Mouse (Mus musculus) adrenal gland, adult 8-10 months (tissue): Measurements from ENCODE around the gene Pigl. TPM values are rescaled to one million over a fixed set of nuclear protein-coding genes. Genes with fewer than 3 reads are reported as not detected.
"Not testable (repeated sequence)": the region's sequence is repeated elsewhere in the genome, so short reads cannot be mapped to it uniquely, and the experiment has no call there.

Experiments
- DNase-seq: peaks from one replicate; pipeline ENCODE4 v3.0.0; 2022
- total RNA-seq, 4 experiments: library from RNA; stranded (reverse); gene quantifications; 2 replicates each; pipeline ENCODE4 v1.2.4; 2022

The Pigl gene
- total RNA-seq = 10 to 100 TPM; 10.2 to 10.9 (median 10.7) TPM

- DNase-seq = peak; percentile 86
These were observed at the start of gene Pigl, which contains the start of gene Ncor1 for GRCm38 (mm10) chr11:62458276-62458724. TSS of gene Pigl (plus strand) at chr11:62458460. TSS of gene Ncor1 (minus strand) at chr11:62458541.

- no peak for DNase-seq
These were observed 49.4 kb upstream of the Pigl start for GRCm38 (mm10) chr11:62408848-62409247.

- DNase-seq = no peak
These were observed 48.6 kb upstream of the Pigl start for GRCm38 (mm10) chr11:62409611-62410010.

GRCm38 (mm10) chr11:62415026-62415425, 43.2 kb upstream of the Pigl start:
- no peak for DNase-seq

- DNase-seq = no peak
These were observed 33.7 kb upstream of the Pigl start for GRCm38 (mm10) chr11:62424525-62424924.

- no peak for DNase-seq
These were observed 32.0 kb upstream of the Pigl start for GRCm38 (mm10) chr11:62426266-62426665.

- no peak for DNase-seq
These were observed 31.2 kb upstream of the Pigl start for GRCm38 (mm10) chr11:62427105-62427504.

GRCm38 (mm10) chr11:62432211-62432610, 26.0 kb upstream of the Pigl start:
- DNase-seq = no peak

GRCm38 (mm10) chr11:62440670-62441315, 17.5 kb upstream of the Pigl start:
- DNase-seq = no peak

- no peak for DNase-seq
These were observed 12.5 kb upstream of the Pigl start for GRCm38 (mm10) chr11:62445799-62446198.

GRCm38 (mm10) chr11:62448971-62449370, 9.3 kb upstream of the Pigl start:
- DNase-seq = no peak

- DNase-seq = no peak
These were observed 3.1 kb upstream of the Pigl start for GRCm38 (mm10) chr11:62455193-62455592.

GRCm38 (mm10) chr11:62456021-62456482, 2.2 kb upstream of the Pigl start:
- no peak for DNase-seq

- DNase-seq = peak; percentile 47
These were observed 1.6 kb upstream of the Pigl start for GRCm38 (mm10) chr11:62456483-62457172.

GRCm38 (mm10) chr11:62457241-62457890, 894 bp upstream of the Pigl start:
- peak; percentile 89 for DNase-seq

- DNase-seq = no peak
These were observed 379 bp upstream of the Pigl start for GRCm38 (mm10) chr11:62457891-62458270.

GRCm38 (mm10) chr11:62458780-62459179, 520 bp downstream of the Pigl start:
- no peak for DNase-seq

- not testable (repeated sequence) for DNase-seq
These were observed 4.3 kb downstream of the Pigl start for GRCm38 (mm10) chr11:62462529-62462928.

GRCm38 (mm10) chr11:62463225-62463915, 5.1 kb downstream of the Pigl start:
- DNase-seq = no peak

- DNase-seq = no peak
These were observed 6.4 kb downstream of the Pigl start for GRCm38 (mm10) chr11:62464696-62465095.

- DNase-seq = no peak
These were observed 7.6 kb downstream of the Pigl start for GRCm38 (mm10) chr11:62465849-62466248.

GRCm38 (mm10) chr11:62466546-62466945, 8.3 kb downstream of the Pigl start:
- DNase-seq = no peak

- DNase-seq = not testable (repeated sequence)
These were observed 9.0 kb downstream of the Pigl start for GRCm38 (mm10) chr11:62467289-62467688.
